Mouse (Mus musculus) heart, embryonic 11.5 days (tissue): Measurements from ENCODE around the gene Lamtor5. TPM values are rescaled to one million over a fixed set of nuclear protein-coding genes. Genes with fewer than 3 reads are reported as not detected.

Experiments used
- polyA plus RNA-seq: library from polyadenylated mRNA; unstranded; fragments of >200 nt; fragmentation: Nextera tagmentation; extraction: Ambion mirVana; gene quantifications from 2 replicates; pipeline ENCODE4 v1.2.1, GENCODE M21; 2014

Lamtor5 gene
- polyA plus RNA-seq, 1 experiment from 2014 or later = 156 TPM

Other genes starting within 250 kb of the Lamtor5 start
- 0.82 and 1.4 TPM in 2 replicates for gene Kcna3, start 242.7 kb upstream of the Lamtor5 start, polyA plus RNA-seq
- gene Kcna2, start 177.7 kb upstream of the Lamtor5 start, polyA plus RNA-seq = 0.06 and 0.13 TPM in 2 replicates
- gene Kcna10, start 95.8 kb upstream of the Lamtor5 start, polyA plus RNA-seq = not detected in 2 replicates
- 0.17 TPM in 1 of 2 replicates, not detected in the other for gene Cym, start 57.1 kb upstream of the Lamtor5 start, polyA plus RNA-seq
- gene A630076J17Rik, start 48.2 kb upstream of the Lamtor5 start, polyA plus RNA-seq = not detected in 2 replicates
- gene Prok1, start 39.2 kb upstream of the Lamtor5 start, polyA plus RNA-seq = not detected in 2 replicates
- gene Slc16a4, start 12.4 kb downstream of the Lamtor5 start, polyA plus RNA-seq = 1.5 and 3.0 TPM in 2 replicates
- gene Rbm15, start 54.8 kb downstream of the Lamtor5 start, polyA plus RNA-seq = 13.6 and 14.1 TPM in 2 replicates
- 0.17 and 0.18 TPM in 2 replicates for gene Kcnc4, start 180.7 kb downstream of the Lamtor5 start, polyA plus RNA-seq
- gene Slc6a17, start 239.2 kb downstream of the Lamtor5 start, polyA plus RNA-seq = 3.3 and 4.0 TPM in 2 replicates